Mouse (Mus musculus): ENCODE data around the gene Lmf1.

Gene Lmf1

DNA sequence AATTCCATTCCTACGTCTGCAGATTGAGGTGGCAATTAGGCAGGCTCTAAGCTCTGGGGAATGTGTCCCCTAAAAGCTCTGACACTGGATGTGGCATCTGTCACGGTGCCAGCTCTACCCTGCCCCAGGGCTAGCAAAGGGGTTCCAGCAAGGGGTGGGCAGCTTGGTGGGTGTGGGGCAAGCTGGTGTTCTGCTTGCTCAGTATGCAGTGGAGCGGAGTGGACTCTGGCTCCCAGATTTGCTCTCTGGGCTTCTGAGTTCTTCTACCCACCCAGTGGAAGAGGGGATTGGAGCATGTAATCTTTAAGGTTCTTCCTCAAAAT lies 30.6 kb downstream of the Lmf1 start:
- CTCF ChIA-PET = interaction anchor here in 2 of 4 experiments (1.1 to 1.2 kb wide), 2 partner anchors 14 to 42 kb away, joined by 3 to 4 read pairs; no protein-coding TSS in a partner anchor
- POLR2A ChIA-PET = interaction anchor here in 1 of 4 experiments (0.6 to 1.6 kb wide), 3 partner anchors 8 to 79 kb away, joined by 3 to 4 read pairs (median 4); no protein-coding TSS in a partner anchor

- POLR2A ChIA-PET = interaction anchor here in 1 of 4 experiments (0.6 to 1.6 kb wide), 6 partner anchors 17 to 304 kb away, joined by 3 to 6 read pairs (median 3); no protein-coding TSS in a partner anchor
These were observed 31.3 kb downstream of the Lmf1 start for GRCm38 (mm10) chr17:25610151-25610550.

DNA sequence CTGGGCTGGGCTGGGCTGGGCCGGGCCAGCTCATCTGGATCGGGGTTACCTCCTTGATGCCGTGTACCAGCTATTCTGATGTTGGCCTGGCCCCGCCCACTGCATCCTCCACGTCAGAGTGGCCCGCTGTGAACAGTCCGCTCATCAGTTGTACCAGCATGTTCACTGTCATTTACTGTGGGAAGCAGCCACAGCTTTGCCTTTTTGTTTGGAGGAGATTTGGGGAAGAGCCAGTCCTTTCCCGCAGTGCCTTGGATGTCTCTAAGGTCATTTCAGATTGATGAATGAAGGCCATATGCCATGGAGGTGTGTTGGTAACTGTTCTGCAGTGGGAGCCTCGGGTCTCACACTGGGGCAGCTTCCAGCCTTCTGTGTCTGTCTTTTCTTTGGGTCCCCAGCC lies 33.7 kb downstream of the Lmf1 start:
- POLR2A ChIA-PET = interaction anchor here in 3 of 4 experiments (0.6 to 1.6 kb wide), 9 partner anchors 14 to 1126 kb away, joined by 3 to 6 read pairs (median 3); no protein-coding TSS in a partner anchor

More at GRCm38 (mm10) chr17:25610151-25610550, 31.3 kb downstream of the Lmf1 start:
- CTCF ChIA-PET = interaction anchor here in 3 of 4 experiments (0.5 to 1.2 kb wide), 5 partner anchors 15 to 1153 kb away, joined by 3 to 4 read pairs (median 4); no protein-coding TSS in a partner anchor

GRCm38 (mm10) chr17:25613323-25613722 lies 34.4 kb downstream of the Lmf1 start:
- ChIA-PET POLR2A (interaction anchor here in 2 of 4 experiments (0.5 to 1.6 kb wide), 2 partner anchors 53 to 340 kb away, joined by 4 to 5 read pairs; no protein-coding TSS in a partner anchor), CTCF (interaction anchor here in 1 of 4 experiments (1.5 kb wide), 1 partner anchor 11 kb away, joined by 3 read pairs; no protein-coding TSS in a partner anchor)

More for the DNA sequence above, 33.7 kb downstream of the Lmf1 start:
- CTCF ChIA-PET = no interaction called here

- CTCF ChIA-PET = interaction anchor here in 1 of 4 experiments (1.1 kb wide), 1 partner anchor 140 kb away, joined by 3 read pairs; no protein-coding TSS in a partner anchor
- POLR2A ChIA-PET = interaction anchor here in 1 of 4 experiments (1.0 to 1.6 kb wide), 2 partner anchors 26 to 51 kb away, joined by 3 to 4 read pairs; no protein-coding TSS in a partner anchor
These were observed 36.0 kb downstream of the Lmf1 start for GRCm38 (mm10) chr17:25614723-25615510.

- ChIA-PET POLR2A (interaction anchor here in 1 of 4 experiments (1.8 kb wide), 1 partner anchor 40 kb away, joined by 4 read pairs; the partner anchor contains the start of gene Lmf1), CTCF (interaction anchor here in 2 of 4 experiments (0.6 to 2.8 kb wide), 3 partner anchors 51 to 221 kb away, joined by 3 to 7 read pairs (median 3); no protein-coding TSS in a partner anchor)
These were observed 39.7 kb downstream of the Lmf1 start for GRCm38 (mm10) chr17:25618508-25619056.

GRCm38 (mm10) chr17:25623441-25623840 lies 44.6 kb downstream of the Lmf1 start:
- CTCF ChIA-PET = no interaction called here
- POLR2A ChIA-PET = interaction anchor here in 1 of 4 experiments (1.6 to 1.9 kb wide), 3 partner anchors 12 to 27 kb away, joined by 4 read pairs; no protein-coding TSS in a partner anchor

- ChIA-PET POLR2A (interaction anchor here in 1 of 4 experiments (0.9 to 1.9 kb wide), 4 partner anchors 13 to 41 kb away, joined by 3 to 4 read pairs (median 4); no protein-coding TSS in a partner anchor), CTCF (no interaction called here)
These were observed 45.0 kb downstream of the Lmf1 start for GRCm38 (mm10) chr17:25623935-25624334.

GRCm38 (mm10) chr17:25624446-25625119 lies 45.7 kb downstream of the Lmf1 start:
- ChIA-PET CTCF (interaction anchor here in 1 of 4 experiments (1.1 kb wide), 1 partner anchor 10 kb away, joined by 3 read pairs; no protein-coding TSS in a partner anchor), POLR2A (interaction anchor here in 1 of 4 experiments (0.7 to 1.9 kb wide), 5 partner anchors 11 to 49 kb away, joined by 3 to 4 read pairs (median 3); no protein-coding TSS in a partner anchor)

- CTCF ChIA-PET = interaction anchor here in 1 of 4 experiments (1.1 kb wide), 1 partner anchor 9 kb away, joined by 3 read pairs; no protein-coding TSS in a partner anchor
- POLR2A ChIA-PET = interaction anchor here in 2 of 4 experiments (0.5 to 1.9 kb wide), 5 partner anchors 10 to 299 kb away, joined by 3 to 4 read pairs (median 3); no protein-coding TSS in a partner anchor
These were observed 46.4 kb downstream of the Lmf1 start for GRCm38 (mm10) chr17:25625282-25625681.

DNA sequence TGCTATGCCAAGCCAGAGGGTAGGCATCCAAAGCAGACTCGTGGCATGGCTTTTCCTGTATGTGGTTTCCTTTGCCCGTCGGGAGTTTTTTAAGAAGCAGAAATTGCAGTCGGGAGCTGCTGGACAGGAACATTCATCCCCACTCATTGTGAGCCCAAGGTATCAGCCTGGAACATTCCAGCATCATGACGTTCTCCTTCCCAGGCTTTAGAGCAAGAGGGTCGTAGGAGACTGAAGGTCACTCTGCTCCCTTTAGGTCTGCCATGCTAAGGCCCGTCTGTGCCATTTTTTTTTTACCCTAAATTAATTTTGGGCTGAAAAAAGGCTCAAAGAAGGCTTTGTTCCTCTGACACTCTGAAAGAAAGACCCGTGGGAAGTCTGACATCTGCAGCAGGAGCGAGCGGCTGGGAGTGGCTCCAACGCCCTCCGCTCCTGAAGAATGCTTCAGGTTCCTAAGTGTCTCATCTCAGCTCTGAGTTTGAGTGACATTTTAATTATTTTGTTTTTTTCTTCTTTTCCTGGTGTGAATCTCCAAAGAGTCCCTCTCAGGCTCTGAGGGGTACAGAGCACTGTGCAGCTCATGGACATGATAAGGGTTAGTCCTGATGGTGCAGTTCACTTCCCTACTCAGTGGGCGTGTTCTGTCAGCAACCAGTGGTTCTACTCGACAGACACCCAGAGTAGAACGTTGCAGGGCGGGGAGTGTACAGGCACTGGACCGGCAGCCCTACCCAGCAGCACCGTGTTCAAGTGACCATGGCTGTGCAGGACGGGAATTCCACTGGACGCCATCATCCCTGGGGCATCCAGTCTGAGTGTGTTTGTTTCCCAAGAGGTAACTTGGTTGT lies 47.5 kb downstream of the Lmf1 start:
- CTCF ChIA-PET = no interaction called here
- POLR2A ChIA-PET = interaction anchor here in 3 of 4 experiments (0.6 to 1.5 kb wide), 4 partner anchors 14 to 1098 kb away, joined by 3 to 6 read pairs (median 3); partner anchors contain the start of gene Sox8 (in 1 of the 3)

DNA sequence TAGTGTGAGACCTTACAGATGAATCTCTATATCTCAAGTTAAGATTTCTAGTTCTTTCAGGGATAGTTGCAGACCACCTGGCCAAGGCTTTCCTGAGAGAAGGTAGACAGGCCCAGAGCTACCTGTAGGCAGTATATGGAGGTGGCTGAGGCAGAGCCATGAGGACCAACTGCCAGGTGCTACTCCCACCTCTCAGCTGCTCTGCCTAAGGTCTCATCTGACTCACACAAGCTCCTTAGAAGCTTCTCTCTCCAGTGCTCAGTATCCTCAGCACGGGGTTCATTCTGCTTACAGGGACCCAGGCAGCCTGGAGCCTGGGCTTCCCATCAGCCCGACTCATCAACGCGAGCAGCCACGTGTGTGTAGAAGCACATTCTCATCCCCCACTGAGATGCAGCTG lies 51.4 kb downstream of the Lmf1 start:
- ChIA-PET POLR2A (interaction anchor here in 2 of 4 experiments (1.0 to 1.5 kb wide), 2 partner anchors 25 to 63 kb away, joined by 3 read pairs; no protein-coding TSS in a partner anchor), CTCF (no interaction called here)

DNA sequence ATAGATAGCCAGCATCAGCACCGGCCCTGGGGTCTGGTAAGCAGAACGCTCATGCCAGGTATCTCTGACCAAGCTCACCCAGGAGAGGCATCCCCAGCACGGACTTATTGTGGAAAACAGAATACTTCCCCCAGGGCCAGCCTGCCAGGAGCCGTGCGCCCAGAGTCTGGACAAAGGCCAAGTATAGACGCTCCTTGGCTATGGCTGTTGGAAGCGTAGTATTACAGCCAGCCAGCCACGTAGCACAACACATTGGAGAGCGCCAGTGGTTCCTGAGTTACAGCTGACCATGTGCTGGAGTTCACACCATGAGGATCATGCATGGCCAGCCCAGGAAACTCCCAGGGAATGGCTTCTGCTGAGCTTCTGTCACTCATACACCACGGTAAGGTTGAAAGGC lies 55.2 kb downstream of the Lmf1 start:
- ChIA-PET CTCF (interaction anchor here in 3 of 4 experiments (1.1 to 1.4 kb wide), 3 partner anchors 9 to 67 kb away, joined by 3 to 4 read pairs (median 3); no protein-coding TSS in a partner anchor), POLR2A (interaction anchor here in 1 of 4 experiments (0.9 to 3.5 kb wide), 2 partner anchors 8 to 24 kb away, joined by 3 to 16 read pairs; no protein-coding TSS in a partner anchor)

GRCm38 (mm10) chr17:25635387-25635786 lies 56.5 kb downstream of the Lmf1 start:
- POLR2A ChIA-PET = interaction anchor here in 1 of 4 experiments (0.7 kb wide), 1 partner anchor 10 kb away, joined by 3 read pairs; no protein-coding TSS in a partner anchor
- CTCF ChIA-PET = no interaction called here

DNA sequence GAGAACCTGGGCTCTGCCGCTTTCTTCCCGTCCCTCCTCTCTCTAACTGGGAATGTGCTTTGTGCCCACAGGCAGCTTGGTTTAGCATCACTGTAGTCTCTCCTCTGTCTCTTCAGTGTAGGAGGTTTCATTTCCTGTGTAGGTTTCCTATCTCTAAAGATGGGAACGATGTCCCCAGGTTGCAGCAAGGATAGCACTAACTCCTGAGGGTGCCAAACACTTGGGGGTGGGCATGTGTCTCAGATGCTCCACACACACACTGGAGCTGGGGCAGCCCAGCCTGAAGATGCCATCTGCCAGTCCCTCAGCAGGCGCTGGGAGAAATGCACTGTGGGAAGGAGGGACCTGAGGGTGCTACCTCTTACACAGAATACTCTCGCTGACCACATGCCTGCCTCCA lies 56.9 kb downstream of the Lmf1 start:
- POLR2A ChIA-PET = interaction anchor here in 1 of 4 experiments (1.0 kb wide), 1 partner anchor 60 kb away, joined by 4 read pairs; no protein-coding TSS in a partner anchor
- CTCF ChIA-PET = no interaction called here

DNA sequence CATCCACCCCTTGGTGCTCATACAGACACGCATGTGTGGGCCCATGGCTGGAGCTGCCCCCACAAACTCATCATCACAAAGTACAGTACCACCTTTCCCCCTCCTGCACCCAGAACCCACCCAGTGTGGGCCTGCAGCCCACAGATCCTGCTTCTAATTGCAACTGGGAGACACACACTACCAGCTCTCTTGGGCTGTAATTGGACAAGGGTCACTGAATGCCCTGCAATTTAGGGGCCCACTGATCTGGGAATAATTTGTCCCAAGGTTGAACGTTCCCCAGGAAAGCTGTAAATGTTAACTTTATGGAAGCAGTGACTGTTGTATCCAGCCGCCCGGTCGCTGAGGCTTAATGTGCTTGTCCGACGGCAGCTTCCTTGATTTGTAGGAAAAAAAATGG lies 59.1 kb downstream of the Lmf1 start:
- CTCF ChIA-PET = interaction anchor here in 1 of 4 experiments (0.7 to 0.8 kb wide), 2 partner anchors 71 to 86 kb away, joined by 3 read pairs; no protein-coding TSS in a partner anchor
- POLR2A ChIA-PET = interaction anchor here in 1 of 4 experiments (1.3 kb wide), 1 partner anchor 32 kb away, joined by 3 read pairs; no protein-coding TSS in a partner anchor

GRCm38 (mm10) chr17:25638442-25638841 lies 59.6 kb downstream of the Lmf1 start:
- POLR2A ChIA-PET = interaction anchor here in 1 of 4 experiments (1.3 kb wide), 1 partner anchor 32 kb away, joined by 3 read pairs; no protein-coding TSS in a partner anchor
- CTCF ChIA-PET = interaction anchor here in 1 of 4 experiments (0.7 to 0.8 kb wide), 2 partner anchors 71 to 86 kb away, joined by 3 read pairs; no protein-coding TSS in a partner anchor
